Mouse (Mus musculus) B cell, adult (primary cell): Measurements from ENCODE around the gene Tyrobp. TPM values are rescaled to one million over a fixed set of nuclear protein-coding genes. Genes with fewer than 3 reads are reported as not detected.

Experiments
- total RNA-seq: library from RNA; stranded (reverse); gene quantifications from 4 replicates; pipeline ENCODE4 v1.2.4, GENCODE M21; 2023; ENCODE audit not compliant: inconsistent age

Tyrobp gene
- 70.1 to 84.0 TPM (median 75.8 TPM) in 4 replicates for total RNA-seq

GRCm38 (mm10) chr7:30413596-30413995 is at the start of gene Tyrobp:
TSS of gene Tyrobp (plus strand) at chr7:30413760.

DNA sequence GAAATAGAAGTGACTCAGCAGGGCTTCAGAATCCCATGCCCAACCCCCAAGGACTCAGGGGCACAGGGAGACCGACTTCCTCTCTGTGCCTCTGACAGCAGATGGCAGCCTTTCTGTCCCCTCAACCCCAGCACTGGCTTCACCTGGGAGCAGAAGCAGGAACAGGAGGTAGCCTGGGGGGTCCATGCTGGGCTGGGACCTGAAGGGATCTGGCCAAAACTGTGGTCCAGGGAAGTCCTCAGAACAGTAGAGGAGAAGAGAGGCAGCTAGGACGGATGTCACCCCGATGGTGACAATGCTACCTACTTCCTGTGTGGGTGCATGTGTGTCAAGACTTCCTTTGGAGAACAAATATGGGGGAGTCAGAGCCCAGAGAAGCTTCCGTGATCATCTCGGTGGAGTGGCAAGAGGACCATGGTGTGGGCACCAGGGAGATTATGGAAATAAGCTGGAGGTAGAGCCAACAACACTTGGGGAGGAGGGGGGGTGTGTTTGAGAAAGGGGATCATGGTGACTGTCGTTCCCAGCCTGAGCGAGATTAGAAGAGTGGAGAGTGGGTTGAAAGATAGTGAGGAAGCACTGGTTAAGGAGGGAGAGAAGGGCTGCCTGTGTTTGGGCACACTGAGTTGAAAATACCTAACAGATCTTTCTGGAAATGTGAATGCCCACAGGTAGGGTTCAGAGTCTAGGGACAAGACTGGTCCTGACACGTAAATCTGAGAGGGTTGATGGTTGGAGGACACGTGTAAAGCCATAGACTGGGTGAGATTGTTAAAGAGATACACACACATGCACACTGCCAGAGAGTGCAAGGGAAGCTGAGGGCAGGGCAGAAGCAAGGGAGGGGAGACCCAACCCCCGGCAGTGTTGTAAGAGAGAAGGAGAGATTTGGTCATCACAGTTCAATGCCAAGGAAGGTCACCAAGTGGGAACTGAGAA is 6.3 kb downstream of the Tyrobp start, which contains the start of gene Hcst:
Gene Hcst, minus strand, starts transcription at position 294 of the 939 bp plus-strand sequence.

DNA sequence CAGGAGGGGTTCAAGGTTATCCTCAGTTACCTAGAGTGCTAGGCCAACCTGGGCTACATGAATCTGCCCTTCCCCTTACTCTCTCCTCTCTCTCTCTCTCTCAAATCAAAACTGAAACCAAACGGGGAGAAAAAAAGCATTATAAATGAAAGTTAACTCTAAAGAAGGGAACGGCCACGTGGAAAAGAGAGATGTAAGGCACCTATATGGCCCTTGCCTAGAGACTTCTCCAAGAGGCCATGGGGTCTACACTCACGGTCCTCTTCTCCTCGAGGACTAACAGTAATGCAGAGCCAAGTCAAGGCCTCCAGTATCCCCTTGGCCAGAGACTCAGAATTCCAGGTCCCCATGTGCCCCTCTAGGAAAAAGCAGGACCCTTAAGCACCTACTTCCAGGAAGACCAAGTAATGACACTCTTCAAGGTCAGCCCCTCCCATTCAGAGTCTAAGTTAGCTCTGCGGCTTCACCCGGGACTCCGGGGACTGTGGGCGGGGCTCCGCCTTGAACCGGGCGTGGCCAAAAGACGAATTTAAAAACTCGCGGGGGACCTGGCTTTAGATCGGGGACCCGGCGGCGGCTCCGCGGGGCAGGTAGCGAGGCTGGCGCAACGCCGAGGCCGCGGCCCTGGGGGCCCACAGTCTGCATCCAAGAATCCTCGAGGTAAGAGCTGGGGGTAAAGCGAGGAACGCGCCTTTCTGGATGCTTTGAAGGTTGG is 7.8 kb downstream of the Tyrobp start, which contains the start of gene Nfkbid:
Gene Nfkbid, plus strand, starts transcription at position 558 of the 715 bp plus-strand sequence.

DNA sequence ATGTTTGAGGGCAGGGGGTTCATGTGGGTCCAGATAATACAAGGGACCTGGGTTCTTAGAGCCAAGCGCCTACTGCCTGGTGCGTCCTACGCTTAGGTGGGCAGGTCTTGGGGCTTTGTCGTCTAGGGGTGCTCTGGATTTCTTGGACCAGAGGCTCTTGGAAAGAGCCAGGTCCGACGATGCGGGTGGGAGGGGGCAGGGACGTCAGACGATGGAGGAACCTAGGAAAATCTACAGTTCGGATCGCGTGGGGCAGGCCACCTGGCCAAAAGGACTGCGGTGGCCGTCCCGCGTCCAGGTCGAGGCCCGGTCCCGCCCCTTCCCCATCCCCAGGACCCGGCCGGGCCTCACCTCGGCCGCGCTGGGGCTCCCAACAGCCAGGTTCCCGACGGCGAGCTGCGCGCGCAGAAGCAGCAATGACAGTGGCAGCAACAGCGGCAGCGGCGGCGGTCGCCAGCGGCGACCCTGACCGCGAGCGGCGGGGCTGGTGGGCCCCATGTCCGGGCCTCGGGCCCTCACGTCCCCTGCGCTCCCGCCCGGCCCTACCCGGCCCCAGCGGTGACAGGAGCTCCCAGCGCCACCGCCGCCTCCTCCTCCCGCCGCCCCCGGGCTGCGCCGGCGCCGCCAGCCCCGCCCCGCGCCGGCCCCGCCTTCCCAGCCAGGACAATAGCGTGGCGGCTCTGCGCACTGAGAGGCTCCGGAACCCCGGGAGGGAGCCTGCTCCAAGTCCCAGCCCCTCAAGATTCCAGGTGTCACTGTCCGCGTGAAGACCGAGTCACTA is 31.6 kb downstream of the Tyrobp start, which contains the start of gene Aplp1:
Gene Aplp1, minus strand, starts transcription at position 565 of the 781 bp plus-strand sequence.

DNA sequence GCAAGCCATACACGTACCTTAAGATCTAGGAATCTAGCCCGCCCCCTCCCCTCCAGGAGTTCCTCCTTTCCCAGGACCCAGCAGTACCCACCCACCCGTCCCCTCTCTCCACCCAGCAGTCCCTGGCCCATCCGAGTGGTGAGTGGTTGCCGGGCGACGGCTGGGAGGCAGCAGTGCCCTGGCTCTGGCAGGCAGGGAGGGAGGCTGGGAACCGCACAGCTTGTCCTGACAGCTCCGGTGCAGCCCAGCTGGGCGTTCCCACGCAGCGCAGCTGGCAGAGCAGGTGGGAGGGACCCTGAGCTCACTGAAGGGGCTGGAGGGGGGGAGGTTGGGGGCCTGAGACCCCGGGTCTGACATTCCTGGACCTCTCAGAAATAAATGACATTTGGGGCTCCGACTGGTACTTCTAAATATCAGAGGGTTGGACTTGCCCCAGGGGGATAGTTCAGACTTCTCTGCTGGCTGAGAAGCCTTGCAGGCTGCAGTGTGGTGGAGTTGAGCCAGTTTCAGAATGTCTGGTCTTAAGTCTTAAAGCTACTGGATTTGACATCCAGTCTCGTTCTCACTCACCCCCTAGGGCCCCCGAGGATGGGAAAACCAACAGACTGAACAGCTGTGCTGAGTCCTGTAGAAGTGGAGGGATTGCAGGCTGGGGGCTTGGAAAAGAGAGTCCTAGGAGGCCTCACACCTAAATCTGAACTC is 44.2 kb downstream of the Tyrobp start, which contains the start of the genes Kirrel2 and Nphs1:
Gene Kirrel2, minus strand, starts transcription at position 62 of the 702 bp plus-strand sequence.
Gene Nphs1, plus strand, starts transcription at position 687 of the 702 bp plus-strand sequence.

Other genes starting within 250 kb of the Tyrobp start
- gene Zfp146, start 244.0 kb upstream of the Tyrobp start, total RNA-seq = 41.7 to 52.0 TPM (median 46.8 TPM) in 4 replicates
- 1.6 TPM in 1 of 4 replicates, not detected in the others for gene Cox7a1, start 229.6 kb upstream of the Tyrobp start, total RNA-seq
- 176 to 190 TPM (median 187 TPM) in 4 replicates for gene Capns1, start 214.9 kb upstream of the Tyrobp start, total RNA-seq
- 33.3 to 43.1 TPM (median 37.9 TPM) in 4 replicates for gene Polr2i, start 181.8 kb upstream of the Tyrobp start, total RNA-seq
- 30.3 to 41.6 TPM (median 35.2 TPM) in 4 replicates for gene Tbcb, start 181.5 kb upstream of the Tyrobp start, total RNA-seq
- gene Ovol3, start 178.0 kb upstream of the Tyrobp start, total RNA-seq = not detected in 4 replicates
- gene Thap8, start 133.7 kb upstream of the Tyrobp start, total RNA-seq = 1.1 to 2.1 TPM (median 1.7 TPM) in 4 replicates
- 6.2 to 10.2 TPM (median 6.8 TPM) in 4 replicates for gene Wdr62, start 133.3 kb upstream of the Tyrobp start, total RNA-seq
- gene Clip3, start 122.0 kb upstream of the Tyrobp start, total RNA-seq = not detected in 4 replicates
- 78.4 to 86.3 TPM (median 81.5 TPM) in 4 replicates for gene Alkbh6, start 105.0 kb upstream of the Tyrobp start, total RNA-seq
- gene Syne4, start 99.0 kb upstream of the Tyrobp start, total RNA-seq = 6.4 to 7.9 TPM (median 6.8 TPM) in 4 replicates
- 4.3 to 7.0 TPM (median 5.0 TPM) in 4 replicates for gene E130208F15Rik, start 92.0 kb upstream of the Tyrobp start, total RNA-seq
- 17.6 to 23.6 TPM (median 21.4 TPM) in 4 replicates for gene Sdhaf1, start 89.9 kb upstream of the Tyrobp start, total RNA-seq
- not detected in 4 replicates for gene Lrfn3, start 51.0 kb upstream of the Tyrobp start, total RNA-seq
- gene Hcst, start 6.1 kb downstream of the Tyrobp start, total RNA-seq = 39.7 to 48.5 TPM (median 46.1 TPM) in 4 replicates
- gene Nfkbid, start 8.0 kb downstream of the Tyrobp start, total RNA-seq = 301 to 337 TPM (median 313 TPM) in 4 replicates
- gene Aplp1, start 31.8 kb downstream of the Tyrobp start, total RNA-seq = not detected in 4 replicates
- not detected in 4 replicates for gene Kirrel2, start 43.9 kb downstream of the Tyrobp start, total RNA-seq
- gene Nphs1, start 44.6 kb downstream of the Tyrobp start, total RNA-seq = not detected in 4 replicates
- not detected in 4 replicates for gene Prodh2, start 79.9 kb downstream of the Tyrobp start, total RNA-seq
- 11.3 to 15.9 TPM (median 12.8 TPM) in 4 replicates for gene Arhgap33, start 121.3 kb downstream of the Tyrobp start, total RNA-seq
- gene Hspb6, start 138.4 kb downstream of the Tyrobp start, total RNA-seq = 1.6 to 3.7 TPM (median 2.0 TPM) in 4 replicates
- gene Proser3, start 138.5 kb downstream of the Tyrobp start, total RNA-seq = 11.8 to 20.0 TPM (median 14.2 TPM) in 4 replicates
- gene Lin37, start 146.1 kb downstream of the Tyrobp start, total RNA-seq = 38.2 to 49.8 TPM (median 44.0 TPM) in 4 replicates
- 98.1 to 127 TPM (median 108 TPM) in 4 replicates for gene U2af1l4, start 149.5 kb downstream of the Tyrobp start, total RNA-seq
- gene Gm49396, start 149.6 kb downstream of the Tyrobp start, total RNA-seq = 9.7 to 14.5 TPM (median 10.9 TPM) in 4 replicates
- gene Psenen, start 149.9 kb downstream of the Tyrobp start, total RNA-seq = 130 to 155 TPM (median 145 TPM) in 4 replicates
- gene Igflr1, start 151.7 kb downstream of the Tyrobp start, total RNA-seq = 7.7 to 12.0 TPM (median 8.8 TPM) in 4 replicates
- 95.8 to 120 TPM (median 111 TPM) in 4 replicates for gene Kmt2b, start 175.0 kb downstream of the Tyrobp start, total RNA-seq
- gene Zbtb32, start 185.1 kb downstream of the Tyrobp start, total RNA-seq = 1.0 to 1.6 TPM (median 1.2 TPM) in 4 replicates
- 0.48 to 0.71 TPM (median 0.48 TPM) in 3 of 4 replicates, not detected in the other for gene Upk1a, start 199.1 kb downstream of the Tyrobp start, total RNA-seq
- 203 to 268 TPM (median 215 TPM) in 4 replicates for gene Cox6b1, start 212.4 kb downstream of the Tyrobp start, total RNA-seq
- not detected in 4 replicates for gene Etv2, start 222.1 kb downstream of the Tyrobp start, total RNA-seq
- gene Rbm42, start 236.6 kb downstream of the Tyrobp start, total RNA-seq = 91.1 to 103 TPM (median 95.7 TPM) in 4 replicates